Mouse (Mus musculus): ENCODE results near the gene Gm9049. TPM values are rescaled to one million over a fixed set of nuclear protein-coding genes. Genes with fewer than 3 reads are reported as not detected.

The Gm9049 gene
- not detected for polyA plus RNA-seq (2017; shearing (Covaris generic))

GRCm38 (mm10) chr10:118354005-118354404 is at the start of gene Gm9049:
Gene Gm9049 (minus strand): TSS chr10:118354105.

DNA sequence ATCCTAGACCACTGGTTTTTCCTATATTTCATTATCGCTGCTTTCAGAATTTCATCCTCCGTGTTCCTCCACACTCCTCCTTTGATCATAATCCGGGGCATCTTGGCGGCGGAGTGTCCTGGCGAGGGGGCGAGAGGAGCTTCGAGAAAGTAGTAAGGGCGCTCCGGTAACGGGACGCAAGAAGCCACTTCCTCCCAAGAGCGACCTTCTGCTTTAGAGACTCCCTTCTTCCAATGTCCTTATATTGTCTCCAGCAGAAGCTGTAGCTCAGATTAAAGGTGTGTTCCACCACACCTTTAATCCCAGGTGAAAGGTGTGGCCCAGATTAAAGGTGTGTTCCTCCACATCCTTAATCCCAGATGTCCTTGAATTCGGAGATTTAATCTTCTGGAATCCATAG is 5.3 kb downstream of the Gm9049 start, which contains the start of gene Gm9048:
Gene Gm9048 (minus strand): TSS at position 101 of the 400 bp plus-strand sequence.

DNA sequence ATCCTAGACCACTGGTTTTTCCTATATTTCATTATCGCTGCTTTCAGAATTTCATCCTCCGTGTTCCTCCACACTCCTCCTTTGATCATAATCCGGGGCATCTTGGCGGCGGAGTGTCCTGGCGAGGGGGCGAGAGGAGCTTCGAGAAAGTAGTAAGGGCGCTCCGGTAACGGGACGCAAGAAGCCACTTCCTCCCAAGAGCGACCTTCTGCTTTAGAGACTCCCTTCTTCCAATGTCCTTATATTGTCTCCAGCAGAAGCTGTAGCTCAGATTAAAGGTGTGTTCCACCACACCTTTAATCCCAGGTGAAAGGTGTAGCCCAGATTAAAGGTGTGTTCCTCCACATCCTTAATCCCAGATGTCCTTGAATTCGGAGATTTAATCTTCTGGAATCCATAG is 10.8 kb downstream of the Gm9049 start, which contains the start of gene Gm9046:
Gene Gm9046 (minus strand): TSS at position 101 of the 400 bp plus-strand sequence.

GRCm38 (mm10) chr10:118337731-118338130 is 16.2 kb downstream of the Gm9049 start, which contains the start of gene Gm9045:
Gene Gm9045 (minus strand): TSS chr10:118337831.

GRCm38 (mm10) chr10:118332308-118332707 is 21.6 kb downstream of the Gm9049 start, which contains the start of gene Gm9044:
Gene Gm9044 (minus strand): TSS chr10:118332408.

GRCm38 (mm10) chr10:118326869-118327268 is 27.0 kb downstream of the Gm9049 start, which contains the start of gene Gm9040:
Gene Gm9040 (minus strand): TSS chr10:118326969.

Other genes with a start within 250 kb of the Gm9049 start
- 8.9 TPM for gene Mdm1, start 212.3 kb downstream of the Gm9049 start, polyA plus RNA-seq (2017; shearing (Covaris generic))
- 0.52 TPM for gene Il22, start 149.2 kb downstream of the Gm9049 start, polyA plus RNA-seq (2017; shearing (Covaris generic))
- gene Gm32717, start 113.3 kb downstream of the Gm9049 start, polyA plus RNA-seq (2017; shearing (Covaris generic)): not detected
- gene Gm32802, start 95.4 kb downstream of the Gm9049 start, polyA plus RNA-seq (2017; shearing (Covaris generic)): not detected
- gene Iltifb, start 59.1 kb downstream of the Gm9049 start, polyA plus RNA-seq (2017; shearing (Covaris generic)): not detected
- not detected for gene Gm9040, start 27.1 kb downstream of the Gm9049 start, polyA plus RNA-seq (2017; shearing (Covaris generic))
- not detected for gene Gm9044, start 21.7 kb downstream of the Gm9049 start, polyA plus RNA-seq (2017; shearing (Covaris generic))
- gene Gm9045, start 16.3 kb downstream of the Gm9049 start, polyA plus RNA-seq (2017; shearing (Covaris generic)): not detected
- not detected for gene Gm9046, start 10.8 kb downstream of the Gm9049 start, polyA plus RNA-seq (2017; shearing (Covaris generic))
- gene Gm9048, start 5.4 kb downstream of the Gm9049 start, polyA plus RNA-seq (2017; shearing (Covaris generic)): not detected
- gene Ifng, start 86.9 kb upstream of the Gm9049 start, polyA plus RNA-seq (2017; shearing (Covaris generic)): 557 TPM

Measured in effector memory CD4-positive, alpha-beta T cell, adult 5 months (primary cell).